Mouse (Mus musculus) frontal cortex, adult 2 months (tissue): ENCODE results near the gene D430042O09Rik. TPM values are rescaled to one million over a fixed set of nuclear protein-coding genes. Genes with fewer than 3 reads are reported as not detected.

Experiments used
- DNase-seq, 2 experiments: peaks; one replicate each; pipeline ENCODE4 v3.0.0; 2022; ENCODE audit warnings: low spot score in 1 of 2; ENCODE audit errors: extremely low spot score in 1 of 2
- polyA plus RNA-seq: library from polyadenylated mRNA; depleted of rRNA; stranded (reverse); fragments of >200 nt; gene quantifications from 2 replicates; pipeline ENCODE4 v1.2.3, GENCODE M21; 2012

The D430042O09Rik gene
- polyA plus RNA-seq, 1 experiment = 16.0 TPM

DNA sequence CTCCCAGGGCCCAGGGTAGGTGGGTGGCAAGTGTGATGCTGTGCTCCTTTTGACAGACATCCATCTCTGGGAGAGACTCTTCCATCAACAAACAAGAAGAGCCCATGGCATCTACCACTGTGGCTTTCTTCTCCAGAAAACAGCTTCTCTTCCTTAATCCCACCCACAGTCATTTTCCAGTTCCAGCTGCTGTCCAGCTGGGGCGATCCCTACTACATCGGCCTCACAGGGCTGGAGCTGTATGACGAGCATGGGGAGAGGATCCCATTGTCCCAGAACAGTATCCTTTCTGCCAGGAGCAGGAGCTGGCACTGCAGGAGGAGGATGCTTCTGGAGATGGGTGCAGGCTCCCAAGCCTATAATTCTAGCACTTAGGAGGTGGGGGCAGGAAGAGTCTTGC, 160.9 kb downstream of the D430042O09Rik start:
- DNase-seq = no peak

DNA sequence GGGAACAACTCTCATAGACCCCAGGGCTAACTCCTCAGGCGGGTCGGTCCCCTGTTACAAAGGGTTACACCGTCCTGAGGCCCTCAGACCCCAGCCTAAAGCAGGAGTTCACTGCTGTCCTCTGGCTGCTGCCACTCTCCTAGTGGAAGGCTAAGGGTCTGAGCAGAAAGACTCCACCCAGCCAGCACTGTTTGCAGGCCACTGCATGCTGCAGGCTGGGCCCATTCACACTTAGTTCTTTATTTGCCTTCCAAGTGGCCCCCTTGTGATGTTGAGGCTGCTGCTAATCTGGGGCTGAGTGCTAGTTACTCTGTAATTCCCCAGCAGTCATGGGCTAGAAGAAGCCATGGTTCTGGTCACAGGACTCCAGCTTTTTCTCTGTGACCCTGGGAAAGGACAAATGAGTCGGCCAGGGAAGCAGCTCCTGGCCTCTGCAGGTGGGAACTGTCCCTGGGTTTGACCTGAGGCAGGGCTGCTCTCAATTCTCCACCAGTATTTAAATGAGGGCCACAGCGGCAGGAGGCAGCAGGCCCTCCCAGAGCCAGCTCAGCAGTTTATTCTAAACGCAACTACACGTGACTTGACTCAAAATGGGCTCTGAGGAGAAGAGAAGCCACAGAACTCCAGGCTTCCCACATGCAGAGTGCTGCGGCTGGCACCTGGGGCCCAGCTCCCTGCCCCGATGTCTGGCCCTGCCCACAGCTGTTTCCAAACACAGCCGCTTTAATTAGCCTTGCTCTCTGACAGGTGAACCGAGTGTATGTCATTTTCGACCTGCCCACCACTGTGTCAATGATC, 163.9 kb downstream of the D430042O09Rik start:
- peak in 1 of 2 experiments; percentile 53 for DNase-seq

DNA sequence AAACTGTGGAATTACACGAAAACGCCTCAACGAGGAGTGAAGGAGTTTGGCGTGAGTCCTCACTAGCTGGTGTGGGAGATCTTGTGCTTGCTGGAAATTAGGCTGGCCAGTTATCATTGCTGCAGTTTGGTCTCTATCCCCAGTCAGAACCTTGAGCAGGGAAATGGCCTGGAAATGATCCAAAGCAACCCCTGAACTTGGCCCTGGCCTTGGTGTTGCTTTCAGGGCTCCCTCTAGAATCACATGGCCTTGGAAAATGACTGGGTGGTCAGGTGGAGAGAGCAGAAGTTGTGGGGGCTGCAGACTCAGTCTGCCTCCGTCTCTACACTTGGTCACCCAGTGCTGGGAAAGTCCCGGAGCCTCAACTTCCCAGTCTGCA, 164.5 kb downstream of the D430042O09Rik start:
- no peak for DNase-seq

DNA sequence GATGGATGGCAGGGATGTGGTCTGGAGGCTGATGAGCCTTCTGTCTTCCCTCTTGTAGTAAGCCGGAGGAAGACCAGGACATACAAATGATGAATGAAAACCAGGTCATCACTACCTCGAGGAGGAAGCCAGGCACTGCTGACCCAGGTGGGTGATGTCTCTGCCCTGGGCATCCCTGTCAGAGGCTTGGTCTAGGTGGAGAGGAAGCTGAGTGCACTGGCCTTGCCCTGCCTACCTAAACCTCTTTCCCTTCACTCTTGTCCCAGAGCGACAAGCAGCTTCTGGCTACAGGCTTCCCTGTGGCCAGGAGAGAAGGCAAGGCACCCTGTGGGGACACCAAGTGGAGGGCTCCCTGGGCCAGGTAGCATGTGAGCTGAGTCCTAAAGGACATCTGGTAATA, 165.2 kb downstream of the D430042O09Rik start:
- no peak for DNase-seq

DNA sequence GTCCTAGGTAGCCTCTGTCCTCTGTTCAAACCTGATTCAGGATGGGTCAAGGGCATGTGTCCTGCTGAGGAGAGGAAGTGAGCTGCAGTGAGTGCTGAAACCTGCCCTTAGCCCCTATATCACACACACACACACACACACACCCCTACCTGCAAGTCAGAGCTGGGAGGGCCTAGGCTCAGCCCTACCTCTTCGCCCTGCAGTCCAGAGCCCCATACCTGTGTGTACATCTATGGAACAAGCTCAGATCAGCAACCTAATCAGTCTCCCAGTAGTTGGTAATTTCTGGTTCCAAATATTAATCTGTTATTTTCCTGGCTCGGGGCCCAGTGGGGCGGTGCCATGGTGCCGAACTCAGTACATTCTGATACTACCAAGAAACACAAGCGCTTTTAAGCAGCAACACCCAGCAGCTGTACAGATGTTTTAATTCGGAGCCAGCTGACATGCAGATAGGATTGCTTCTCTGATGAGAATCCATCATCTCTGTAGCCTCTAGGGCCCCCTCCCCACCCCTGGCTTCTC, 166.3 kb downstream of the D430042O09Rik start:
- DNase-seq = no peak

DNA sequence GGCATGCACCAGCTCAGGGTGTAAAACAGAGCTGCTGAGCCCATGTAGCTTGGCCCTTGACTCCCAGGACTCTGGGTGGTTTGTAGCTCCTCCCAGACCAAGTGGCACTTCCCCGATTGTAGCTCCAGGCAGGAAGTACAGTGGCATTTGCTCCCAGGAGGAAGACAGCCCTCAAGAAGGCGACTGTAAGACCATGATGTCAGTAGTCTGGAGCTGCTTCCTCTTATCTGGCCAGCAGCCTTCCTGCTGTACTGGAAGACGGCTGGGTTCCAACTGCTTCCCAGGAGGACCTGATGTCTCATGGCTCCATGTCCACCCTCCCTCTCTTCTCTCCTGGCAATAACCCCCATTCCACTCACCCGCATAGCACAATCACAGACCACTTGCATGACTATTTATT, 170.4 kb downstream of the D430042O09Rik start:
- DNase-seq = no peak

DNA sequence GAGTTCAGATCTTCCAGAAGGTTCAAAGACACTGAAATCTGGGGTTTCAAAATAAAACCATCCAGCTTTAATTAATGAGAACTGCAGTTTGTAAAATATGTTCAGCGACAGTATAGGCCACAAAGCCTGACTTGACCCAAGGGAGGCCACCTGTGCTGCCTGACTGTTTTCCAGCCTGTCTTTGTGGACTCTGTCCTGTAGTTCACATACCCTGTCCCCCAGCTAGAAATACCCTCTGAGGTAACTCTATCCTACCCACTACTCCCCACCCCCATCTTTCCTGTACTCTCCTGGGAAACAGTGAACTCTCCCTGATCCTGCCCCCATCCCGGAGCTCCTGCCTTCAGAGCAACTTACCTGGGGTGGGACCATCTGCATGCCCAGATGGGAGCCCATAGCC, 175.5 kb downstream of the D430042O09Rik start:
- no peak for DNase-seq

DNA sequence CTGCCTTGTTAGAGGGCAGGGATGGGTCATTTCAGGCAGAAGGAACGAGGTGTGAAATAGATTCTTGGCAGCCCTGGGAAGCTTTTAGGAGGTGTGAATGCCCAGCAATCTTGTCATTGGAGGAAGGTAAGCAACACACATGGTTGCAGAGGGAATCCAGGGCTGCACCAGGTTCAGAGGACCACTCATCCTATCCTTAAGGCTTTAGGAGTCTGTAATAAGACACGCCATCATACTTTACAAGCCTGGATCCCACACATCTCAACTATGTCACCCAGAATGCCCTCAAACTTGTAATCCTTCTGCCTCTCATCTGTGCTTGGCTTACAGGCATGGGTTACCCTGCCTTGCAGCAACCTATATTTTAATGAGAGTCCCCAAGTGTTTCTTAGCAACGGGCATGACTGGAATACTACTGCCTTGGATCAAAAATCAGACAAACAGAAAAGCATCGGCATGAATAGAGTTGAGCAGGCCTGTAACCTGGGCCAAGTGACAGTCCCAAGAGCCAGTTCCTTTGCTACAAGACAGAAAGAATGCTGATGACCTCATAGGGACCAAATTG, 178.5 kb downstream of the D430042O09Rik start:
- DNase-seq = no peak

DNA sequence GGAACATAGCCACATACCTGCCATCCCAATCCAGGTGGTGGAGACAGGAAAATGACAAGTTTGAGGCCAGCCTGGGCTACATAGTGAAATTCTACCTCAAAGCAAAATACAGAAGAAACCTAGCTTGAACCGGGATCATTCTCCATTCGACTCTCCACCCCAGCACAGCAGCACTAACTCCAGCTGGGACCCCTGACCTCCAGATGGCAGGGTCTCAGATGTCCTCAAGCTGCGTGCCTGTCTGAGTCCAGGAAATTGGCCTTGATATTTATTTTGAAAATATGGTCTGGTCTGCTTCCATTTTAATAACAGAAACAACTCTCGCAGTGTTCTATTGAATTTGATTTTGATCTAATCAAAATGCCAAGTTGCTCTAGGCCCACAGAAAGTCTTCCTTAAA, 179.4 kb downstream of the D430042O09Rik start:
- no peak for DNase-seq

DNA sequence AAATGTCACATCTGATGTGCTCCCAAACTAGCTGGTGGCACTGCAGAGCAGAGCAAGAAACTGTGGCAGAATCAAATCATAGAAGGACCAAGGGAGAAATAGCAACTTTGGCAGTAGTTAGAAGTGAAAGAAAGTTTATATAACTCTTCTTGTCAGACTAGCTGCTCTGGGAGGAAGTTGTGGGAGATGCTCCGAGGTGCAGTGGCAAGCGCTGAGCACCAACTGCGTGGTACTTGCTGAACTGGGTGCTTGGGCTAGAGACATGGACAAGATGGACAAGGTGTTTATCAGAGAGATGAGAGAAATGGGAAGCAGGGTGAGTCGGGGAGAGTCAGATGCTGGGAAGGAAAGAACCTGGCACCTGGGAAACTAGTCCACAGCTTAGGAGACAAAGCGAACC, 180.1 kb downstream of the D430042O09Rik start:
- DNase-seq = peak in 1 of 2 experiments; percentile 52

DNA sequence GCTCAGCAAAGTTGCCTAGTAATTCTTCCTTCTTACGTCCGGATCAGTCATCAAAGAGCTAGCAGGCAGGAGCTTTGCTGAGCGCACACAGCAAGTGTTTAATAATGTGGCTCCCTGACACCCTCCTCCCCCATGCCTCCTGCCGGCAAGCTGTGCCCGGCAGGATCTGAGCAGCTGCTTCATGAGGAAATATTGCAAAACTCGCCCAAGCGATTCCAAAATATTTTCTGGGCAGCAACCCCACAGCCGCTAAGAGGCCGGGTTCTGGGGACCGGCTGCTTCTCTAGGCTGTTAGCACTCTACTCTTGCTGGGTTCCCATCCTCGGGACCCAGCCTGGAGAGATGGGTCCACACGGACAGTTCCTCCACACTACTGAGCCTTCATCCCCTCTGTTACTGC, 180.7 kb downstream of the D430042O09Rik start:
- DNase-seq = peak; percentile 69 to 82

DNA sequence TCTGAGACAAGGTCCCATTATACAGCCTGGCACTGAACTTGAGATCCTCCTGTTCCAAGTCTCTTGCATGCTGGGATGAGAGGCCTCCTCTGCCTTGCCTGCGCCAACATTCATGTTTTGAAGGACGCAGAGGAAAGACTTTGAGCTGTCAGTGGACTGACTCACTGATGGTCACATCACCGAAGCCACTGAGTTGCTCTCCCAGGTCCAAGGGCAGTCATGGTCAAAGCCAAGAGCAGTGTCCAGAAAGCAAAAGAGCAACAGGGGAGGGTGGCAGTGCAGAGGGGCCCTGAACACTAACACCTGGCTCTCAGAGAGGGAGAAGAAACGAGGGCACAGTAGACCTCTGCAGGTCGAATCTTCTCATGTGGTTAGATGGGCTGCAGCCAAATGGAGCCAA, 185.9 kb downstream of the D430042O09Rik start:
- DNase-seq = no peak

DNA sequence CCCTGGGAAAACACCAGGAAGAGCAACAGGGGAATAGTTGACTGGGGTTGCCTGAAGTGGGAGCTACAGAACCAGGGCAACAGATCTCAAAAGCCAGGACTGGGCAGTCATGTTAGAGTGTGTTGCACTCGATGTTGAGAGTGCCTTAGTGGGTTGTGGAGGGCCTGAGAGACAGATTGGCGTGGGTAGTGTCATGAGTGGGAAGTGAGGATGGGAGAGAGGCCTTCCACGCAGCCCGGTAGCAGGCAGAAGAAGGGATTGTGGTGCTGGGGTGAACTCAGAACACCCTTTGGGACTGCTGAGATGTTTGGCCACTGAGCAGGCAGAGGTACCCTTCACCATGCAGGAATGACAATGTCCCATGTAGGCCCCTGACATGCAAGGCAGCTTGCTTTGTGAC, 189.4 kb downstream of the D430042O09Rik start:
- peak in 1 of 2 experiments; percentile 64 for DNase-seq

DNA sequence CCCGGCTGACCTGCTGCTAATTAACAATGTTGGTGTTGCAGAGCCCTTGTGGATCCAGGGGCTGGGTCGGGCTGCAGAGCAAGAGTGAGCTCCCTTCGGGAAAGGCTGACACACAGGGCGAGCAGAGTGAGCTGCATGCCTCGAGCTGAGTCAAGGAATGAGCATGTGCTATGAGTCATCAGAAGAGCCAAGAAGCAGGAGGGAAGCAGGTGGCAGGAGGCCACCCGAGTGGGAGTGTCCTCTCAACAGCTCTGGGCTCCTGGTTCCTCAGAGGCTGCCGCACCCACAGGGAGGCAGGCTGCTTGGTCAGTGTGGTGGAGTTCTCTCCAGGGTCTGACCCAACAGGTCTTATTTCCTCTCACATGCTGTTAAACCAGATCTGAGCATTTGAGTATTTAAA, 191.3 kb downstream of the D430042O09Rik start:
- peak; percentile 79 to 87 for DNase-seq

DNA sequence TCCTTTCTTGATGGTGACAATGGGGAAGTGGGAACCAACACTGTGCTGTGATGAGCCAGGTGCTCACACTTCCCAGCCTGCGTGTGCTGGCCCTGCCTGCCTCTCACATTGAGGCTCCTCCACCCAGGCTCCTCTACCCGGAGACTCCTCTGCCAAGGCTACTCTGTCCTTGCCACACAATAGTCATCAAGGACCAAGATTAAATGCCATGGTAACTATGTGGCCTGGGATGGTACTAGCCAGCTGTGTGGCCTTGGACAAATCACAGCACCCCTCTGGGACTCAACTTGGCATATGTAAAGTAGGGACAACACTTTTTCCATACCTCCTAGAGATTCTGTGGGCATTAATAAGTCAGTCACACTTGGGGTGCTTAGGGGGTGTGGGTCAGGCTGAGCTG, 192.2 kb downstream of the D430042O09Rik start:
- no peak for DNase-seq

DNA sequence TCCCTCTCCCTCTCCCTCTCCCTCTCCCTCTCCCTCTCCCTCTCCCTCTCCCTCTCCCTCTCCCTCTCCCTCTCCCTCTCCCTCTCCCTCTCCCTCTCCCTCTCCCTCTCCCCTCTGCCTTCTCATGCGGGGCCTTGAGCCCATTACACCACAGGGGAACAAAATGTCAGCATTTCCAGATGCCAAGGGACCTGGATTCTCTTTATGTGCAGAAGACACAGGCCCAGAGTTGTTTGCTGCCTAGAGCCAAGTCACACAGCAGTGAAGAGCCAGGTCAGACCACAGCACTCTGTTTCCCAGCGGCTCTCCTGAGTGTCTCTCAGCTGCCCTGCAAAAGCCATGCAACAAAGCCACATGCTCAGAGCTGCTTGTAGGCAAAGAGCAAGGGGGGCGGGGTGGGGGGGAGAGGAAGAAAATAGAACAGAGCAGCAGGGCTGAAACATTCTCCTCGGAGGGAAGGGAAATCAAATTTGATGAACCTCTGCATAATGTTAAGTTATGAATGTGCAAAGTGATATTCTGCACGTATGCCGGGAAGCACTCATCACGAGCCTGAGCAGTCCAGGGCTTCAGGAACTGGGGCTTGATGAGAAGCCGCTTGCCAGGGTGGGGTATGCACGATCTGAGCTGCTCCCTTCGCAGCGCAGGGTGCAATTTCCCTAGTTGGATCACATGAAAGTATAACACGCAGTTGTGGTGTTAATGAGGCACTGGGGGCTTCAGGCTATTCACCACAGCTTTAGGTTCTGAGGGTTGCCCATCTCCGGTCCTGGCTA, 192.9 kb downstream of the D430042O09Rik start:
- DNase-seq = peak in 1 of 2 experiments; percentile 40

DNA sequence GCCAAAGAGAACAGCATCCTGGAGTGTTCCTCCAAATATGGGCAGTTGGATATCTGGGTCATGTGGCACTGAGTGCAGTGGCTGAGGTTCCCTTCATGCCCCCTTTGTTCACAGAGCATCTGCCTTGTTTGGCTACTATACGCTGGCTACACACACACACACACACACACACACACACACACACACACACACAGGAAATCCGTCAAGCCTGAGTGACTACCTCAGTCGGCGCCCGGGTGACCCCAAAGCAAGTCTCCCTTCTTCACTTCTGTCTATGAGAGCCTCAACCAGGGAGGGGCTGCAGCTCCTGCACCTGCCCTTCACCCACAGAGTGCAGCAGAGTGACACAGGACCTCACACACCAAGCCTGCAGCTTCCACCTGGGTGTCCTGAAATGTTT, 213.1 kb downstream of the D430042O09Rik start:
- no peak for DNase-seq

DNA sequence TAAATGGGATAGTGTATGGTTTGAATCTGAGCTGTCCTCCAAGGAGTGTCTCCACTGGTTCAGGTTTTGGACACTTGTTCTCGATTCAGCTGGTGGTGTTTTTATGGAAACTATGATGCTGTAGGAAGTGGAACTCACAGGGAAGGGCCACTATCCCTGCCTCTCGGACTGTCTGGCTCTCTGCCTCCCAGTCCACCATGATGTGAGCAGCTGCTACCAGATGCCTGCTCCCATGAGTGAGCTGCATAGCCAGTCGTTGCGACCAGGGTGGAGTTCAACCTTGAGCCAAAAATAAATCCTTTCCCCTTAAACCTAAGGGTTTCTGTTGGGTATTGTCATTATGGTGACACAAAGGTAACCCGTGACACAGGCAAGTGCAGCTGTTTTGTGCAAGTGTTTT, 216.4 kb downstream of the D430042O09Rik start:
- DNase-seq = no peak
